Mouse (Mus musculus) cerebellum, adult 8-10 months (tissue): ENCODE data around the gene Cd209e.
"Not testable (repeated sequence)": the region's sequence is repeated elsewhere in the genome, so short reads cannot be mapped to it uniquely, and the experiment has no call there.

Source experiments
- DNase-seq: peaks from one replicate; pipeline ENCODE4 v3.0.0; 2022

The Cd209e gene

GRCm38 (mm10) chr8:3854209-3854608 is at the start of gene Cd209e:
Gene Cd209e, minus strand, starts transcription at chr8:3854309.
- DNase-seq = no peak

GRCm38 (mm10) chr8:3878455-3878854 is 24.3 kb upstream of the Cd209e start, which contains the start of gene Cd209d:
Gene Cd209d, minus strand, starts transcription at chr8:3878555.
- no peak for DNase-seq

GRCm38 (mm10) chr8:3876121-3876520 is 22.0 kb upstream of the Cd209e start:
- no peak for DNase-seq

- not testable (repeated sequence) for DNase-seq
Measured at GRCm38 (mm10) chr8:3862736-3863135, 8.6 kb upstream of the Cd209e start.

GRCm38 (mm10) chr8:3803091-3803490 is 51.0 kb downstream of the Cd209e start:
- peak; percentile 11 for DNase-seq
